In the genomic region with DNA sequence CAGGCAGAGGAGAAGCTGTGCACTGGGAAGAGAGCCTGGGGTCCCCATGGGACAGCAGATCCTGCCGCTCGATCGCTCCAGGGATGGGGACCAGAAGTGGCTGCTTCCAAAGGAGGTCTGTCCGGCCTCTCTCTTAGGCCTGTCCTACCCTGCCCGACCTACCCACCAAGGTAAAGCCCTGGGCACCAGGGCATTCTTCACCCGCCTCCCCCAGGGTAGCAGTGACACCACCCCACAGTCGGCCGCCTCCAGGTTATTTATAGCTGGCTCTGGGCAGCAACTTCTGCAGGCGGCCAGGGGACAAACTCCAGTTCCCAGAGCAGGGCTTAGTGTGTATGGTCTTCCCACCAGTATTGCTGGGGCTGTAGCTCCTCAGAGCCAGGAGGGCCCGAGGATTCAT, we compare ENCODE assay signal across 16 mouse cellular contexts. TPM values are rescaled to one million over a fixed set of nuclear protein-coding genes. Genes with fewer than 3 reads are reported as not detected.
DNase-seq lines count a peak whose midpoint lies in the region; ATAC-seq lines count a peak whose summit lies in the region.
"Had no signal": no experiment of that assay in that cellular context is flagged by ENCODE, and none has a peak within 500 bp of the region (broad histone marks: within the 10 kb centered on the region; RNA-seq: fewer than 3 reads in every experiment).

A gene (minus strand): TSS at position 223 of the 400 bp plus-strand sequence.

- no peaks in the 10 kb centered on the region for H3K27me3 ChIP-seq in kidney, embryonic 14.5 days (ENCODE audit: control insufficient read depth, insufficient read depth, low read length)
- no peaks in the 10 kb centered on the region for H3K27me3 ChIP-seq in heart, embryonic 15.5 days
- H3K27me3 ChIP-seq: embryonic facial prominence, embryonic 12.5 days; forebrain, embryonic 12.5 days; limb, embryonic 13.5 days had no signal

- no peaks in the 10 kb centered on the region for H3K36me3 ChIP-seq in kidney, embryonic 14.5 days (ENCODE audit: control insufficient read depth, insufficient read depth, low read length)
- H3K36me3 ChIP-seq in heart, embryonic 15.5 days: no peaks in the 10 kb centered on the region
- H3K36me3 ChIP-seq: embryonic facial prominence, embryonic 12.5 days; forebrain, embryonic 12.5 days; limb, embryonic 13.5 days had no signal

- H3K4me2 ChIP-seq in kidney, embryonic 14.5 days (replicated peaks; ENCODE audit: low read depth, low read length): no peak within 1 kb of the TSS
- peak within 1 kb of the TSS; percentile 62 for H3K4me2 ChIP-seq in heart, embryonic 15.5 days
- H3K4me2 ChIP-seq: embryonic facial prominence, embryonic 12.5 days; forebrain, embryonic 12.5 days; limb, embryonic 13.5 days had no signal

- no peak within 1 kb of the TSS for H3K27ac ChIP-seq in kidney, embryonic 14.5 days (ENCODE audit: low read depth, low read length)
- H3K27ac ChIP-seq in heart, embryonic 15.5 days: peak within 1 kb of the TSS; percentile 72
- H3K27ac ChIP-seq: embryonic facial prominence, embryonic 12.5 days; forebrain, embryonic 12.5 days; limb, embryonic 13.5 days had no signal

- H3K4me1 ChIP-seq in kidney, embryonic 14.5 days (ENCODE audit: control insufficient read depth, insufficient read depth, low read length): no peaks in the 10 kb centered on the region
- H3K4me1 ChIP-seq in heart, embryonic 15.5 days (replicated peaks): peaks cover 40% of the 10 kb centered on the region
- H3K4me1 ChIP-seq: forebrain, embryonic 12.5 days had no signal

- H3K9ac ChIP-seq in kidney, embryonic 14.5 days (ENCODE audit: low read depth, low read length): no peak within 1 kb of the TSS
- peak within 1 kb of the TSS; percentile 50 for H3K9ac ChIP-seq in heart, embryonic 15.5 days
- H3K9ac ChIP-seq: embryonic facial prominence, embryonic 12.5 days; forebrain, embryonic 12.5 days; limb, embryonic 13.5 days had no signal

- peak; percentile 19 for DNase-seq in kidney, postnatal 14 days
- DNase-seq in gastrocnemius, adult 8-10 months (ENCODE audit: low spot score in 2 of 2): peak in 1 of 2 experiments; percentile 63
- peak; percentile 96 for DNase-seq in heart, adult 11 months
- DNase-seq in right cerebral cortex, adult 2 months (ENCODE audit: low spot score in 2 of 2): no peak
- no peak for DNase-seq in layer of hippocampus, adult 11-12 months (ENCODE audit: low spot score)
- DNase-seq in B cell, adult 2 months: no peak
- DNase-seq: cerebellum, postnatal 36 days; thymus, adult 2 months had no signal

- peaks cover 2% of the 10 kb centered on the region; the same call in 1 of the 2 replicates for H3K9me3 ChIP-seq in kidney, embryonic 14.5 days (ENCODE audit: control insufficient read depth, low read length)
- no peaks in the 10 kb centered on the region for H3K9me3 ChIP-seq in heart, embryonic 15.5 days (replicated peaks)
- H3K9me3 ChIP-seq: embryonic facial prominence, embryonic 12.5 days; forebrain, embryonic 12.5 days; limb, embryonic 13.5 days had no signal

- no peak for ATAC-seq in kidney, embryonic 14.5 days (ENCODE audit: low FRiP score, low TSS enrichment)
- ATAC-seq in heart, embryonic 15.5 days (replicated peaks; ENCODE audit: insufficient number of reproducible peaks, insufficient read depth, low FRiP score, low read depth): peak; percentile 53; the same call in 1 of the 2 replicates

- WGBS in kidney, embryonic 14.5 days: 60% methylated on average over 10 of the region's 10 CpGs
- WGBS in heart, embryonic 15.5 days: 43% methylated on average over 10 of the region's 10 CpGs

- H3K4me3 ChIP-seq in kidney, embryonic 14.5 days (ENCODE audit: low read length): no peak within 1 kb of the TSS
- H3K4me3 ChIP-seq in heart, embryonic 15.5 days: peak within 1 kb of the TSS; percentile 43
- H3K4me3 ChIP-seq: embryonic facial prominence, embryonic 12.5 days; forebrain, embryonic 12.5 days; limb, embryonic 13.5 days had no signal

RNA-seq across cellular contexts. Expression of the gene that starts here (rescaled TPM):
- not detected in 2 replicates for polyA plus RNA-seq in kidney, embryonic 14.5 days (2014; fragmentation: Nextera tagmentation; extraction: Ambion mirVana)
- total RNA-seq in gastrocnemius, adult 8-10 months (2022): 10 to 100 TPM; 17.2 to 21.4 (median 17.7) TPM
- polyA plus RNA-seq in heart, embryonic 15.5 days (2015; fragmentation: Nextera tagmentation; extraction: Ambion mirVana): 10.2 and 11.9 TPM in 2 replicates
- total RNA-seq: megakaryocyte, adult 5-6 weeks; MEL; neutrophil, adult 5-6 weeks had no signal

Comparison
In these comparisons a context has a peak if more than half of its experiments do, and no peak if none do; other contexts are left out.
1. RNA of the gene that starts here (polyA plus RNA-seq): 10.2 to 11.9 TPM in heart, embryonic 15.5 days; not detected in kidney, embryonic 14.5 days; every median in the first group is over 10 times any median in the second.
2. DNase-seq: peak in kidney, postnatal 14 days (single experiment) and heart, adult 11 months (single experiment); none in right cerebral cortex, adult 2 months (0 of 2), layer of hippocampus, adult 11-12 months (single experiment) and B cell, adult 2 months (0 of 2).